Mouse (Mus musculus): ENCODE measurements around the gene Fastkd1. TPM values are rescaled to one million over a fixed set of nuclear protein-coding genes. Genes with fewer than 3 reads are reported as not detected.
"Not testable (repeated sequence)": the region's sequence is repeated elsewhere in the genome, so short reads cannot be mapped to it uniquely, and the experiment has no call there.

The Fastkd1 gene
- polyA plus RNA-seq, 1 experiment from 2014 or later = 15.1 TPM

DNA sequence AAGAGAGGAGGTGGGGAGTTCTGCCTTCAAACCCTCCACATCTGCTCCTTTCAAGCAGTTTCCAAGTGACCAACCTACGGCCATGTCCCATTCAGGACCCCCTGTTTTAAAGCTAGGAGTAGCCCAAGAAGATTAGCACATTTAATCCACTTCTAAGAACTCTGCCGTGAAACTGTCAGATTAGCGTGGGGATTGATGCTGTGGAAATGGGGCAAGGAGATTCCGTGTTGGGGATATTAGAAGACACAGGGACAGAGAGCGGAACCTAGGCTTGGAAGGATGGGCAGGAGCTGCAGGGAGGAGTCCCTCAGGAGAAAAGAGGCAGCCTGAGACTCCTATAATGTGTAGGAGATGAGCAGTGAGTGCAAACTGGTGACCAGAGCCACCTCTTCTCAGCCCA, 63.6 kb downstream of the Fastkd1 start:
- WGBS = 88% methylated on average over 5 of the region's 5 CpGs
- no peak for ATAC-seq
- H3K9ac ChIP-seq (ENCODE audit: low read depth, low read length) = no peak overlapping the region
- no peak overlapping the region for H3K4me2 ChIP-seq (ENCODE audit: low read length)
- no peaks in the 10 kb centered on the region for H3K27me3 ChIP-seq (replicated peaks; ENCODE audit: control insufficient read depth, insufficient read depth, low read length)
- H3K36me3 ChIP-seq (ENCODE audit: control insufficient read depth, insufficient read depth, low read length) = 0 out of 2 replicates have a peak, but pooled peaks cover 2% of the 10 kb centered on the region
- H3K4me3 ChIP-seq (ENCODE audit: low read length) = no peak overlapping the region
- no peak overlapping the region for H3K27ac ChIP-seq (ENCODE audit: low read depth, low read length)
- H3K9me3 ChIP-seq (ENCODE audit: control insufficient read depth, low read length) = no peaks in the 10 kb centered on the region
- H3K4me1 ChIP-seq (ENCODE audit: control insufficient read depth, insufficient read depth, low read depth, low read length) = peaks cover 5% of the 10 kb centered on the region

- peak within 1 kb of the TSS; percentile 49; the same call in 1 of the 2 replicates for H3K27ac ChIP-seq (ENCODE audit: low read depth, low read length)
- 3% methylated on average over 43 of the region's 43 CpGs for WGBS
Observed at GRCm38 (mm10) chr2:69646726-69647490, 66.4 kb downstream of the Fastkd1 start, which contains the start of gene Bbs5. Gene Bbs5 (plus strand): TSS chr2:69647171.

GRCm38 (mm10) chr2:69644968-69645617, 68.2 kb downstream of the Fastkd1 start:
- Histone ChIP-seq H3K36me3 (ENCODE audit: control insufficient read depth, insufficient read depth, low read length) (no peaks in the 10 kb centered on the region), H3K4me3 (ENCODE audit: low read length) (no peak overlapping the region), H3K27ac (ENCODE audit: low read depth, low read length) (no peak overlapping the region), H3K9me3 (ENCODE audit: control insufficient read depth, low read length) (no peaks in the 10 kb centered on the region), H3K4me1 (ENCODE audit: control insufficient read depth, insufficient read depth, low read depth, low read length) (peaks cover 5% of the 10 kb centered on the region), H3K4me2 (ENCODE audit: low read length) (no peak overlapping the region), H3K27me3 (replicated peaks; ENCODE audit: control insufficient read depth, insufficient read depth, low read length) (no peaks in the 10 kb centered on the region), H3K9ac (ENCODE audit: low read depth, low read length) (no peak overlapping the region)
- no peak for ATAC-seq
- WGBS = 93% methylated on average over 11 of the region's 11 CpGs

More at GRCm38 (mm10) chr2:69646726-69647490, 66.4 kb downstream of the Fastkd1 start, which contains the start of gene Bbs5:
- no peaks in the 10 kb centered on the region for H3K27me3 ChIP-seq (replicated peaks; ENCODE audit: control insufficient read depth, insufficient read depth, low read length)
- peak within 1 kb of the TSS; percentile 79 for H3K4me2 ChIP-seq (ENCODE audit: low read length)
- ATAC-seq = peak; percentile 94
- H3K36me3 ChIP-seq (ENCODE audit: control insufficient read depth, insufficient read depth, low read length) = no peaks in the 10 kb centered on the region
- H3K9me3 ChIP-seq (ENCODE audit: control insufficient read depth, low read length) = no peaks in the 10 kb centered on the region
- peaks cover 5% of the 10 kb centered on the region for H3K4me1 ChIP-seq (ENCODE audit: control insufficient read depth, insufficient read depth, low read depth, low read length)
- peak within 1 kb of the TSS; percentile 79 for H3K9ac ChIP-seq (ENCODE audit: low read depth, low read length)
- peak within 1 kb of the TSS; percentile 74 for H3K4me3 ChIP-seq (ENCODE audit: low read length)

DNA sequence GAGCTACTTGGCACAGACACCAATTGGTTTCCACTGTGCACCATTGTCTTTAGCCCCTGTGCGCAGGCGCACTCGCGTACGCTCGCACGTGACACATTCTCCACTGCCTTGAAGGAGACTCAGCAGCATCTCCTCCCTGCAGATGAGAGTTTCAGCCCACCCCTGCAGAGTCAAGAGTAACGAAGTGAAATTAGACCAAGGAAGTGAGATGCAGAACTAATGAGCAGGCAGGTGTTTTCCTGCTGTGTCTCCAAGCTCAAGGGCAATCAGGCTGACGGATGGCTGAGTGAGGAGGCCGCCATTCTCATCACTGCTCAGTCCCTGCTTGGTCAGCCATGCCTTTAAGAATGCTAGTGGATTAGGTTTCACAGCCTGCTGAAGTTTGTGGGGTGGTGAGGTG, 73.2 kb downstream of the Fastkd1 start:
- H3K4me2 ChIP-seq (ENCODE audit: low read length) = peak overlapping the region; percentile 38
- peak; percentile 81 for ATAC-seq
- H3K9ac ChIP-seq (ENCODE audit: low read depth, low read length) = peak overlapping the region; percentile 17; the same call in 1 of the 2 replicates
- no peaks in the 10 kb centered on the region for H3K27me3 ChIP-seq (replicated peaks; ENCODE audit: control insufficient read depth, insufficient read depth, low read length)
- 45% methylated on average over 10 of the region's 10 CpGs for WGBS
- H3K27ac ChIP-seq (ENCODE audit: low read depth, low read length) = peak overlapping the region; percentile 12; the same call in 1 of the 2 replicates
- H3K36me3 ChIP-seq (ENCODE audit: control insufficient read depth, insufficient read depth, low read length) = no peaks in the 10 kb centered on the region
- no peaks in the 10 kb centered on the region for H3K9me3 ChIP-seq (ENCODE audit: control insufficient read depth, low read length)
- H3K4me1 ChIP-seq (ENCODE audit: control insufficient read depth, insufficient read depth, low read depth, low read length) = no peaks in the 10 kb centered on the region
- H3K4me3 ChIP-seq (ENCODE audit: low read length) = no peak overlapping the region

DNA sequence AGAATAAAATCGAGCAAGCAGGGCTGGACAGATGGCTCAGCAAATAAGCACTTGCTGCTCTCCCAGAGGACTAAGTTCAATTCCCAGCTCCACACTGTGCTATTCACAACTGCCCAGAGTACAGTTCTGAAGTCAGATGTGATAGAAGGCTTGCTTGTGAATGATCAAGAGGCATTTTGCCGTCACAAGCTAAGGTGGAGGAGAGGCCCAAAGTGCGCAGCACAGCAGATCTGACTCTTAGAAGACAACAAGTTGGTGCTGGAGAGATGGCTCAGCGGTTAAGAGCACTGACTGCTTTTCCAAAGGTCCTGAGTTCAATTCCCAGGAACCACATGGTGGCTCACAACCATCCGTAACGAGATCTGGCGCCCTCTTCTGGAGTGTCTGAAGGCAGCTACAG, 75.3 kb downstream of the Fastkd1 start:
- not testable (repeated sequence) for H3K36me3 ChIP-seq (ENCODE audit: control insufficient read depth, insufficient read depth, low read length); H3K4me2 ChIP-seq (ENCODE audit: low read length); H3K9ac ChIP-seq (ENCODE audit: low read depth, low read length); H3K4me1 ChIP-seq (ENCODE audit: control insufficient read depth, insufficient read depth, low read depth, low read length); H3K4me3 ChIP-seq (ENCODE audit: low read length); H3K9me3 ChIP-seq (ENCODE audit: control insufficient read depth, low read length); H3K27ac ChIP-seq (ENCODE audit: low read depth, low read length); ATAC-seq; H3K27me3 ChIP-seq (replicated peaks; ENCODE audit: control insufficient read depth, insufficient read depth, low read length)
- 73% methylated on average over 7 of the region's 7 CpGs for WGBS

Other genes starting within 250 kb of the Fastkd1 start
- gene Lrp2, start 127.5 kb downstream of the Fastkd1 start, polyA plus RNA-seq (2015; fragmentation: Nextera tagmentation; extraction: Ambion mirVana) = 0.64 and 0.95 TPM in 2 replicates
- 26.1 and 28.3 TPM in 2 replicates for gene Bbs5, start 66.3 kb downstream of the Fastkd1 start, polyA plus RNA-seq (2015; fragmentation: Nextera tagmentation; extraction: Ambion mirVana)
- gene Klhl41, start 43.4 kb downstream of the Fastkd1 start, polyA plus RNA-seq (2015; fragmentation: Nextera tagmentation; extraction: Ambion mirVana) = 0.08 and 1.6 TPM in 2 replicates
- 114 and 131 TPM in 2 replicates for gene Ppig, start 9.0 kb upstream of the Fastkd1 start, polyA plus RNA-seq (2015; fragmentation: Nextera tagmentation; extraction: Ambion mirVana)
- gene Ccdc173, start 76.1 kb upstream of the Fastkd1 start, polyA plus RNA-seq (2015; fragmentation: Nextera tagmentation; extraction: Ambion mirVana) = 2.4 and 2.8 TPM in 2 replicates
- 32.1 and 36.5 TPM in 2 replicates for gene Phospho2, start 76.1 kb upstream of the Fastkd1 start, polyA plus RNA-seq (2015; fragmentation: Nextera tagmentation; extraction: Ambion mirVana)
- gene Klhl23, start 108.4 kb upstream of the Fastkd1 start, polyA plus RNA-seq (2015; fragmentation: Nextera tagmentation; extraction: Ambion mirVana) = 96.3 and 98.2 TPM in 2 replicates
- 212 and 239 TPM in 2 replicates for gene Ssb, start 148.0 kb upstream of the Fastkd1 start, polyA plus RNA-seq (2015; fragmentation: Nextera tagmentation; extraction: Ambion mirVana)
- gene Mettl5, start 172.1 kb upstream of the Fastkd1 start, polyA plus RNA-seq (2015; fragmentation: Nextera tagmentation; extraction: Ambion mirVana) = 31.1 and 34.8 TPM in 2 replicates
- gene Ubr3, start 183.7 kb upstream of the Fastkd1 start, polyA plus RNA-seq (2015; fragmentation: Nextera tagmentation; extraction: Ambion mirVana) = 13.4 and 15.8 TPM in 2 replicates